Mouse (Mus musculus) thymus, adult 2 months (tissue): ENCODE measurements around the gene Zmiz1.

Source experiments
- CTCF ChIP-seq: fragments of 200-500 bp; IDR thresholded peaks from 2 replicates; pipeline ENCODE4 v1.5.1; 2012; ENCODE audit warnings: mild to moderate bottlenecking, control low read depth, low read length, moderate library complexity, borderline replicate concordance; ENCODE audit not compliant: control insufficient read depth, poor library complexity, insufficient read depth; ENCODE audit errors: extremely low read depth
- POLR2A ChIP-seq: fragments of 200-500 bp; IDR thresholded peaks from 2 replicates; pipeline ENCODE4 v1.6.1; 2012; ENCODE audit warnings: mild to moderate bottlenecking, low read length, control low read depth, moderate library complexity; ENCODE audit not compliant: control insufficient read depth, poor library complexity, insufficient read depth; ENCODE audit errors: extremely low read depth

DNA sequence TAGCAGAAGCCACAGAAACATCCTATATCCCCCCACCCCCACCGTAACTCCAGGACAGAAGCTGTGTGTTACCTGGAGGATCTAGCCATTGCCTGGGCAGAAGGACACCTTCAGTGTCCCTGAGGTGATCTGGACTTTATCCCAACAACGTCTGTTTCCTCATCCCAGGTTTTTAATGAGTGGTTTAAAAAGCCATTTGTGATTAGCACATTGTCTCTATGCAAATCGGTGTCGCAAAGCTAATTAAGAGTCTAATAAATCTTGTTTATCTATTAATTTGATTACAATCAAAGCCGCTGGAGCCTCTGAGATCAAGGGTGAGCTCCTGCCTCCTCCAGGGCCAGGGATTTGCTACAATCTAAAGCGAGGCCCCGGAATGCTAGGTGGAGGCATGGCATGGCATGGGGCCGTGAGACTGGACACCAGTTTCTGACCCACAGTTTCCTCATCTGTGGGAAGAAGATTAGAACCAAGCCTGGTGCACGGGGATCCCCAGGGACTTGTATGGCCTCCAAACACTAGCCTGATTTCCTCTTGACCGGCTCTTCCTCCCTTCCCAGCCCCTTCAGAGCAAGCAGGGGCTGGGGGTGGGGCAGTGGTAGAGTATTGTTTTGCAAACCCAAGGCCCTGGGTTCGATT is 180.3 kb downstream of the Zmiz1 start:
- TF ChIP-seq CTCF (no peak), POLR2A (no peak)
